Mouse (Mus musculus): ENCODE results near the gene Pjvk.

GRCm38 (mm10) chr2:76674725-76675427 lies 26.6 kb downstream of the Pjvk start, which contains the start of gene Plekha3:
- TF ChIP-seq CTCF (IDR thresholded peaks at IDR 0.05; ENCODE audit: low read depth) (no peak), EP300 (IDR thresholded peaks at IDR 0.05; ENCODE audit: low read depth) (no peak)
